Mouse (Mus musculus): ENCODE data around the gene Cxcl15. TPM values are rescaled to one million over a fixed set of nuclear protein-coding genes. Genes with fewer than 3 reads are reported as not detected.

The Cxcl15 gene
- total and polyA plus RNA-seq, 3 experiments: not detected

DNA sequence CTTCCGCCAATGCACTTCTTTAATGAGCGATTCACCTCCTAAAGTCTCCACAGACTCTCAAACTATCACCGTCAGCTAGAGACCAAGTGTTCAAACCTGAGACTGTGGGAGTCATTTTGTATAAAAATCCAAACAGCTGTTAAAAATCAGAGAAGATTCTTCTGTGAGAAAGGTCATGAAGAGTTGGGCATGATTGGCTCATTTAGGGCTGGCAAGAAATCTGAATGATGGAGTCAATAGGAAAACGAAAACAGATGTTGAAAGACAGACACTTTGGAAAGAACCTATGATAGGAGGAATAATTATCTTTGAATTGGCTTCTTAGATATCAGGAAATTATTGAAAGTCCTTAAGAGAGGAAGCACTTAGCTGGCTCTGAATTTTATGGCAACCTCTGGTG, 40.1 kb downstream of the Cxcl15 start:
- no peak for DNase-seq (ENCODE audit: extremely low read depth)
- TF ChIP-seq MAFK (IDR thresholded peaks at IDR 0.05; ENCODE audit: insufficient replicate concordance, low read length) (no peak), ELF1 (IDR thresholded peaks at IDR 0.05; ENCODE audit: low read depth, low read length) (no peak), E2F4 (IDR thresholded peaks at IDR 0.05; ENCODE audit: insufficient replicate concordance, low read depth, low read length) (no peak), ZKSCAN1 (IDR thresholded peaks at IDR 0.05; ENCODE audit: borderline replicate concordance, low read depth, low read length) (no peak), JUND (conservative IDR thresholded peaks at IDR 0.05; ENCODE audit: low read depth, low read length) (no peak), PAX5 (IDR thresholded peaks at IDR 0.05; ENCODE audit: low read length) (no peak), NELFE (IDR thresholded peaks at IDR 0.05; ENCODE audit: low read depth, low read length) (no peak), SMC3 (IDR thresholded peaks at IDR 0.05; ENCODE audit: low read depth, low read length) (no peak), USF2 (conservative IDR thresholded peaks at IDR 0.05; ENCODE audit: low read depth, low read length) (no peak), HCFC1 (IDR thresholded peaks at IDR 0.05; ENCODE audit: low read depth, low read length) (no peak)
- in situ Hi-C loops (cut with MboI; ENCODE audit: low pct_ligation_motif_present, low pct_unique_long_range_greater_than_20kb, low sequenced_read_pairs) (no loop called here), dilution Hi-C loops (cut with MboI; ENCODE audit: extremely low pct_ligation_motif_present, extremely low pct_unique_long_range_greater_than_20kb, low sequenced_read_pairs) (no loop called here)
- no peaks in the 10 kb centered on the region for H3K36me3 ChIP-seq (replicated peaks in 1 of 2; ENCODE audit: control insufficient read depth in 1 of 2, insufficient read depth in 1 of 2, low read length in 1 of 2)
- no peak overlapping the region for H3K4me3 ChIP-seq (replicated peaks in 1 of 3; ENCODE audit: low read depth in 2 of 3, low read length in 2 of 3, poor library complexity in 1 of 3)
- no peak overlapping the region for H3K9ac ChIP-seq (ENCODE audit: insufficient read depth, low read depth)
- H3K27ac ChIP-seq (ENCODE audit: insufficient read depth, low read depth): no peak overlapping the region
- no peaks in the 10 kb centered on the region for H3K9me3 ChIP-seq (replicated peaks; ENCODE audit: low read length)
- H3K4me1 ChIP-seq (ENCODE audit: control insufficient read depth in 1 of 2, insufficient read depth in 2 of 2): no peaks in the 10 kb centered on the region
- no peaks in the 10 kb centered on the region for H3K79me2 ChIP-seq (replicated peaks; ENCODE audit: control insufficient read depth, extremely low read depth, insufficient read depth, poor library complexity, severe bottlenecking)
- H3K27me3 ChIP-seq (replicated peaks): no peaks in the 10 kb centered on the region
- H3K4me2 ChIP-seq (ENCODE audit: insufficient read depth, low read depth, poor library complexity, severe bottlenecking): no peak overlapping the region

DNA sequence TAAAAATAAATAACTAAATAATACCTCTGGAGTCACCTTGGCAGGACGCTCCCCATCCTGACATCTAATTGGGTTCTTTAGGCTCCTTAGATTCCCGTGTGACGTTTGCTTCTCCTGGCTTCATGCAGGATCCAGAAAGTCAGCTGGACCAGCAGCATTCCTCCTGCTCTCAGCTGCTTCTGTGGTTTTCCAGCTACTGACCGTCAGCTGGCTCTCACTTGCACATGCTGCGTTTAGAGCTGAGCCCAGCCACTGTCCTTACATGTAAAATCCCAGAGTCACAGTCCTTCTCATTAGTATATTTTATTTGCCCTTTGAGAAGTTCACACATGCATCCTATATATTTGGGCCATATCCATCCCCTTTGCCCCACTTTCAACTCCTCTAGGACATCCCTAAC, 44.2 kb downstream of the Cxcl15 start:
- H3K4me1 ChIP-seq (ENCODE audit: control insufficient read depth in 1 of 2, insufficient read depth in 2 of 2): 0 out of 4 replicates have a peak, but pooled peaks cover 0 to 3% of the 10 kb centered on the region in 2 experiments
- dilution Hi-C loops (cut with MboI; ENCODE audit: extremely low pct_ligation_motif_present, extremely low pct_unique_long_range_greater_than_20kb, low sequenced_read_pairs) (no loop called here), in situ Hi-C loops (cut with MboI; ENCODE audit: low pct_ligation_motif_present, low pct_unique_long_range_greater_than_20kb, low sequenced_read_pairs) (no loop called here)
- no peaks in the 10 kb centered on the region for H3K36me3 ChIP-seq (replicated peaks in 1 of 2; ENCODE audit: control insufficient read depth in 1 of 2, insufficient read depth in 1 of 2, low read length in 1 of 2)
- no peak overlapping the region for H3K4me3 ChIP-seq (replicated peaks in 1 of 3; ENCODE audit: low read depth in 2 of 3, low read length in 2 of 3, poor library complexity in 1 of 3)
- no peak overlapping the region for H3K9ac ChIP-seq (ENCODE audit: insufficient read depth, low read depth)
- no peak overlapping the region for H3K27ac ChIP-seq (ENCODE audit: insufficient read depth, low read depth)
- no peak overlapping the region for H3K4me2 ChIP-seq (ENCODE audit: insufficient read depth, low read depth, poor library complexity, severe bottlenecking)
- DNase-seq (ENCODE audit: extremely low read depth): no peak
- TF ChIP-seq USF2 (conservative IDR thresholded peaks at IDR 0.05; ENCODE audit: low read depth, low read length): no peak
- no peak for TF ChIP-seq KAT2A (IDR thresholded peaks at IDR 0.05; ENCODE audit: insufficient replicate concordance, low read length)
- no peak for TF ChIP-seq JUND (conservative IDR thresholded peaks at IDR 0.05; ENCODE audit: low read depth, low read length)
- H3K27me3 ChIP-seq (replicated peaks): no peaks in the 10 kb centered on the region
- no peaks in the 10 kb centered on the region for H3K79me2 ChIP-seq (replicated peaks; ENCODE audit: control insufficient read depth, extremely low read depth, insufficient read depth, poor library complexity, severe bottlenecking)
- H3K9me3 ChIP-seq (replicated peaks; ENCODE audit: low read length): no peaks in the 10 kb centered on the region
